Mouse (Mus musculus) E14TG2a.4 (cell line): ENCODE measurements around the gene Ankrd28.

Experiments
- CTCF ChIP-seq: conservative IDR thresholded peaks from 2 replicates; pipeline ENCODE4 v1.5.1; 2014; ENCODE audit warnings: low read length
- POU5F1 ChIP-seq: IDR thresholded peaks from 2 replicates; pipeline ENCODE4 v1.6.1; 2014; ENCODE audit warnings: low read length, borderline replicate concordance

GRCm38 (mm10) chr14:31668326-31668725, 162.1 kb downstream of the Ankrd28 start:
- TF ChIP-seq CTCF (no peak), POU5F1 (no peak)
